Comparison of ENCODE assay signal across 35 mouse cellular contexts in genomic region chr8:11806252-11806651, GRCm38 (mm10). TPM values are rescaled to one million over a fixed set of nuclear protein-coding genes. Genes with fewer than 3 reads are reported as not detected.
DNase-seq lines count a peak whose midpoint lies in the region; ATAC-seq and TF ChIP-seq lines count a peak whose summit lies in the region.
"Had no signal": no experiment of that assay in that cellular context is flagged by ENCODE, and none has a peak within 500 bp of the region (broad histone marks: within the 10 kb centered on the region; RNA-seq: fewer than 3 reads in every experiment).

No protein-coding gene starts in this region.

- 0 out of 2 replicates have a peak, but pooled peaks have one; percentile 7 for ATAC-seq in forebrain, postnatal 0 days
- ATAC-seq in forebrain, embryonic 16.5 days = no peak
- ATAC-seq in midbrain, embryonic 13.5 days = no peak
- no peak for ATAC-seq in midbrain, embryonic 11.5 days (ENCODE audit: low FRiP score)
- no peak for ATAC-seq in intestine, embryonic 16.5 days
- ATAC-seq: CD4-positive, CD25-positive, alpha-beta regulatory T cell, adult 4 months had no signal

- no peak for TF ChIP-seq CTCF in forebrain, postnatal 0 days (IDR thresholded peaks at IDR 0.05; ENCODE audit: low read depth)

- H3K4me1 ChIP-seq in forebrain, postnatal 0 days (ENCODE audit: insufficient read depth) = no peaks in the 10 kb centered on the region
- H3K4me1 ChIP-seq in forebrain, embryonic 16.5 days (replicated peaks; ENCODE audit: control insufficient read depth, insufficient read depth, low read length) = no peaks in the 10 kb centered on the region; the same call in 1 of the 2 replicates
- H3K4me1 ChIP-seq in midbrain, embryonic 13.5 days (replicated peaks) = no peaks in the 10 kb centered on the region
- no peaks in the 10 kb centered on the region for H3K4me1 ChIP-seq in midbrain, embryonic 11.5 days (ENCODE audit: control insufficient read depth, insufficient read depth, low read length)
- peaks cover 4% of the 10 kb centered on the region; the same call in 1 of the 2 replicates for H3K4me1 ChIP-seq in intestine, embryonic 16.5 days (ENCODE audit: control insufficient read depth, insufficient read depth, low read length)
- H3K4me1 ChIP-seq: hindbrain, embryonic 15.5 days had no signal

- H3K27ac ChIP-seq in forebrain, postnatal 0 days (ENCODE audit: low read depth, low read length) = no peak overlapping the region
- no peak overlapping the region for H3K27ac ChIP-seq in forebrain, embryonic 16.5 days (ENCODE audit: low read length)
- 0 out of 2 replicates have a peak overlapping the region, but pooled peaks have one; percentile 25 for H3K27ac ChIP-seq in midbrain, embryonic 13.5 days
- H3K27ac ChIP-seq in midbrain, embryonic 11.5 days (ENCODE audit: low read depth, low read length) = no peak overlapping the region
- H3K27ac ChIP-seq in intestine, embryonic 16.5 days (ENCODE audit: low read length) = no peak overlapping the region
- H3K27ac ChIP-seq: hindbrain, embryonic 15.5 days; kidney, postnatal 0 days; limb, embryonic 13.5 days had no signal

- H3K9me3 ChIP-seq in forebrain, postnatal 0 days (ENCODE audit: low read length) = no peaks in the 10 kb centered on the region
- H3K9me3 ChIP-seq in forebrain, embryonic 16.5 days (ENCODE audit: control insufficient read depth, low read length) = no peaks in the 10 kb centered on the region
- no peaks in the 10 kb centered on the region for H3K9me3 ChIP-seq in midbrain, embryonic 13.5 days
- H3K9me3 ChIP-seq in midbrain, embryonic 11.5 days (ENCODE audit: control insufficient read depth, low read length) = no peaks in the 10 kb centered on the region
- no peaks in the 10 kb centered on the region for H3K9me3 ChIP-seq in intestine, embryonic 16.5 days (ENCODE audit: control insufficient read depth, low read length)
- H3K9me3 ChIP-seq: hindbrain, embryonic 15.5 days; limb, embryonic 13.5 days; megakaryocyte, embryonic 14.5 days had no signal

- no peak overlapping the region for H3K9ac ChIP-seq in forebrain, postnatal 0 days
- no peak overlapping the region for H3K9ac ChIP-seq in forebrain, embryonic 16.5 days (replicated peaks; ENCODE audit: low read depth, low read length)
- H3K9ac ChIP-seq in midbrain, embryonic 13.5 days (replicated peaks) = no peak overlapping the region; the same call in 1 of the 2 replicates
- H3K9ac ChIP-seq in midbrain, embryonic 11.5 days (ENCODE audit: low read length) = no peak overlapping the region
- H3K9ac ChIP-seq in intestine, embryonic 16.5 days (ENCODE audit: low read depth, low read length) = no peak overlapping the region
- H3K9ac ChIP-seq: hindbrain, embryonic 15.5 days; limb, embryonic 13.5 days had no signal

- peak; percentile 52 for DNase-seq in forebrain, postnatal 0 days
- no peak for DNase-seq in midbrain, embryonic 11.5 days (ENCODE audit: low spot score, missing footprints)
- peak; percentile 61 for DNase-seq in NIH3T3 (ENCODE audit: low read depth)
- peak; percentile 80 for DNase-seq in brain, adult 2 months (ENCODE audit: low read depth, low spot score)
- DNase-seq: adrenal gland, adult 8-10 months; cerebellum, adult 11-12 months; gastrocnemius, postnatal 36 days; heart, adult 18-20 months; heart, postnatal 36 days; kidney, adult 8-10 months; kidney, postnatal 4 days; lung, postnatal 4 days; right cerebral cortex, adult 18-20 months; spleen, adult 18-20 months; thymus, postnatal 14 days had no signal

- no peak overlapping the region for H3K4me3 ChIP-seq in forebrain, postnatal 0 days (ENCODE audit: low read depth, low read length)
- no peak overlapping the region for H3K4me3 ChIP-seq in forebrain, embryonic 16.5 days (replicated peaks; ENCODE audit: low read length)
- H3K4me3 ChIP-seq in midbrain, embryonic 13.5 days (replicated peaks) = no peak overlapping the region
- H3K4me3 ChIP-seq in midbrain, embryonic 11.5 days (ENCODE audit: low read depth, low read length) = no peak overlapping the region
- no peak overlapping the region for H3K4me3 ChIP-seq in intestine, embryonic 16.5 days (ENCODE audit: low read length)
- H3K4me3 ChIP-seq: hindbrain, embryonic 15.5 days; limb, embryonic 13.5 days; megakaryocyte, embryonic 14.5 days had no signal

- WGBS in forebrain, postnatal 0 days = 69% methylated on average over 6 of the region's 6 CpGs
- 71% methylated on average over 6 of the region's 6 CpGs for WGBS in forebrain, embryonic 16.5 days
- WGBS in midbrain, embryonic 13.5 days = 88% methylated on average over 6 of the region's 6 CpGs
- 88% methylated on average over 6 of the region's 6 CpGs for WGBS in midbrain, embryonic 11.5 days
- 65% methylated on average over 6 of the region's 6 CpGs for WGBS in intestine, embryonic 16.5 days

- H3K27me3 ChIP-seq in forebrain, postnatal 0 days (ENCODE audit: insufficient read depth, low read length) = no peaks in the 10 kb centered on the region
- no peaks in the 10 kb centered on the region for H3K27me3 ChIP-seq in forebrain, embryonic 16.5 days (replicated peaks; ENCODE audit: control insufficient read depth, insufficient read depth, low read length)
- no peaks in the 10 kb centered on the region for H3K27me3 ChIP-seq in midbrain, embryonic 13.5 days
- no peaks in the 10 kb centered on the region for H3K27me3 ChIP-seq in midbrain, embryonic 11.5 days (ENCODE audit: control insufficient read depth, insufficient read depth, low read length)
- H3K27me3 ChIP-seq in intestine, embryonic 16.5 days (replicated peaks; ENCODE audit: control insufficient read depth, insufficient read depth, low read length) = no peaks in the 10 kb centered on the region
- H3K27me3 ChIP-seq: hindbrain, embryonic 15.5 days; limb, embryonic 13.5 days; megakaryocyte, embryonic 14.5 days had no signal

- H3K4me2 ChIP-seq in forebrain, postnatal 0 days (ENCODE audit: low read depth) = no peak overlapping the region
- H3K4me2 ChIP-seq in forebrain, embryonic 16.5 days (ENCODE audit: low read length) = no peak overlapping the region
- H3K4me2 ChIP-seq in midbrain, embryonic 13.5 days (replicated peaks) = no peak overlapping the region
- no peak overlapping the region for H3K4me2 ChIP-seq in midbrain, embryonic 11.5 days
- H3K4me2 ChIP-seq in intestine, embryonic 16.5 days (ENCODE audit: low read depth, low read length) = no peak overlapping the region
- H3K4me2 ChIP-seq: heart, embryonic 11.5 days; hindbrain, embryonic 15.5 days; limb, embryonic 13.5 days; liver, embryonic 11.5 days had no signal

- H3K36me3 ChIP-seq in forebrain, postnatal 0 days (ENCODE audit: insufficient read depth) = peaks cover 82% of the 10 kb centered on the region
- peaks cover 41% of the 10 kb centered on the region for H3K36me3 ChIP-seq in forebrain, embryonic 16.5 days (ENCODE audit: control insufficient read depth, insufficient read depth)
- H3K36me3 ChIP-seq in midbrain, embryonic 13.5 days = peaks cover 91% of the 10 kb centered on the region
- H3K36me3 ChIP-seq in midbrain, embryonic 11.5 days (ENCODE audit: control insufficient read depth, insufficient read depth, low read length) = peaks cover 29% of the 10 kb centered on the region
- H3K36me3 ChIP-seq in intestine, embryonic 16.5 days (ENCODE audit: control insufficient read depth, insufficient read depth, low read length) = peaks cover 16% of the 10 kb centered on the region

RNA-seq across cellular contexts. Expression of gene Tex29, which starts 34.0 kb away (rescaled TPM):
- total RNA-seq in forebrain, postnatal 0 days (2014; rRNA removed) = not detected in 2 replicates
- polyA plus RNA-seq in forebrain, postnatal 0 days (2015; fragmentation: Nextera tagmentation; extraction: Ambion mirVana) = 1.4 and 1.6 TPM in 2 replicates
- 0.52 and 0.66 TPM in 2 replicates for polyA plus RNA-seq in forebrain, embryonic 16.5 days (2015; fragmentation: Nextera tagmentation; extraction: Ambion mirVana)
- 0.34 and 0.40 TPM in 2 replicates for polyA plus RNA-seq in midbrain, embryonic 13.5 days (2015; fragmentation: Nextera tagmentation; extraction: Ambion mirVana)
- not detected in 2 replicates for polyA plus RNA-seq in midbrain, embryonic 11.5 days (2014; fragmentation: Nextera tagmentation; extraction: Ambion mirVana)
- polyA plus RNA-seq in intestine, embryonic 16.5 days (2015; fragmentation: Nextera tagmentation; extraction: Ambion mirVana) = 0.37 TPM in 1 of 2 replicates, not detected in the other
- total RNA-seq: adrenal gland, postnatal 4 days; common myeloid progenitor, adult 5-6 weeks; gastrocnemius, postnatal 36 days; heart, adult 18-20 months; heart, postnatal 36 days; left cerebral cortex, adult 8-10 months; left cerebral cortex, postnatal 36 days had no signal
- polyA plus RNA-seq: CD4-positive, CD25-positive, alpha-beta regulatory T cell, adult 4 months; heart, embryonic 11.5 days; heart, embryonic 16.5 days; intestine, embryonic 14.5 days; liver, embryonic 11.5 days; liver, embryonic 16.5 days; lung, embryonic 16.5 days; stomach, embryonic 16.5 days; urinary bladder, adult 2 months had no signal
